Mouse (Mus musculus) mesoderm, embryonic 11.5 days (tissue): ENCODE measurements around the gene Fpgs.

Experiments used
- DNase-seq: peaks from one replicate; pipeline ENCODE4 v3.0.0-alpha.2; 2012; ENCODE audit warnings: low read depth, low spot score

Fpgs gene

GRCm38 (mm10) chr2:32704021-32704421 lies at the start of gene Fpgs:
Gene Fpgs (minus strand): TSS chr2:32704145.
- DNase-seq = no peak

- no peak for DNase-seq
Observed at GRCm38 (mm10) chr2:32752181-32752580, 48.2 kb upstream of the Fpgs start.

- DNase-seq = no peak
Observed at GRCm38 (mm10) chr2:32751665-32752033, 47.7 kb upstream of the Fpgs start.

GRCm38 (mm10) chr2:32750887-32751664 lies 47.1 kb upstream of the Fpgs start:
- DNase-seq = peak; percentile 90

GRCm38 (mm10) chr2:32750199-32750598 lies 46.3 kb upstream of the Fpgs start:
- no peak for DNase-seq

GRCm38 (mm10) chr2:32749082-32749481 lies 45.1 kb upstream of the Fpgs start:
- no peak for DNase-seq

GRCm38 (mm10) chr2:32744272-32744982 lies 40.5 kb upstream of the Fpgs start:
- DNase-seq = no peak

GRCm38 (mm10) chr2:32742173-32742531 lies 38.2 kb upstream of the Fpgs start:
- DNase-seq = peak; percentile 69

- peak; percentile 70 for DNase-seq
Observed at GRCm38 (mm10) chr2:32741273-32742172, 37.6 kb upstream of the Fpgs start.

- DNase-seq = no peak
Observed at GRCm38 (mm10) chr2:32740916-32741272, 36.9 kb upstream of the Fpgs start, which contains the start of gene 6330409D20Rik. Gene 6330409D20Rik (minus strand): TSS chr2:32741016.

- no peak for DNase-seq
Observed at GRCm38 (mm10) chr2:32739311-32739710, 35.4 kb upstream of the Fpgs start.

GRCm38 (mm10) chr2:32737008-32737407 lies 33.1 kb upstream of the Fpgs start:
- no peak for DNase-seq

GRCm38 (mm10) chr2:32736306-32736829 lies 32.4 kb upstream of the Fpgs start:
- DNase-seq = no peak

- no peak for DNase-seq
Observed at GRCm38 (mm10) chr2:32734933-32735332, 31.0 kb upstream of the Fpgs start.

- DNase-seq = no peak
Observed at GRCm38 (mm10) chr2:32734480-32734879, 30.5 kb upstream of the Fpgs start.

GRCm38 (mm10) chr2:32732695-32733094 lies 28.8 kb upstream of the Fpgs start:
- no peak for DNase-seq

GRCm38 (mm10) chr2:32731911-32732310 lies 28.0 kb upstream of the Fpgs start:
- DNase-seq = no peak

- DNase-seq = peak; percentile 83
Observed at GRCm38 (mm10) chr2:32730854-32731253, 26.9 kb upstream of the Fpgs start.

- no peak for DNase-seq
Observed at GRCm38 (mm10) chr2:32729547-32729946, 25.6 kb upstream of the Fpgs start.

- no peak for DNase-seq
Observed at GRCm38 (mm10) chr2:32728463-32728862, 24.5 kb upstream of the Fpgs start.

- DNase-seq = peak; percentile 97
Observed at GRCm38 (mm10) chr2:32727435-32727834, 23.5 kb upstream of the Fpgs start.
